Mouse (Mus musculus) forebrain, embryonic 12.5 days (tissue): ENCODE data around the gene Btbd18. TPM values are rescaled to one million over a fixed set of nuclear protein-coding genes. Genes with fewer than 3 reads are reported as not detected.

Experiments
- ATAC-seq: fragments of 200-750 bp; cut with Nextera tagmentation; 2 replicates; pipeline ENCODE4 v1.8.0; 2017; ENCODE audit warnings: moderate TSS enrichment; ENCODE audit not compliant: low FRiP score
- H3K27ac ChIP-seq: fragments of 300-500 bp; sonication (generic); 2 replicates; pipeline ENCODE4 v1.5.1; 2016; ENCODE audit warnings: mild to moderate bottlenecking
- H3K27me3 ChIP-seq: fragments of 300-500 bp; sonication (generic); 2 replicates; pipeline ENCODE4 v1.6.1; 2016; ENCODE audit warnings: mild to moderate bottlenecking
- H3K36me3 ChIP-seq: fragments of 300-500 bp; sonication (generic); replicated peaks from 2 replicates; pipeline ENCODE4 v1.6.1; 2016; ENCODE audit warnings: mild to moderate bottlenecking
- H3K4me1 ChIP-seq: fragments of 300-500 bp; sonication (generic); 2 replicates; pipeline ENCODE4 v1.6.1; 2016
- H3K4me2 ChIP-seq: fragments of 300-500 bp; sonication (generic); 2 replicates; pipeline ENCODE4 v1.6.1; 2016; ENCODE audit warnings: mild to moderate bottlenecking, moderate library complexity
- H3K4me3 ChIP-seq: fragments of 300-500 bp; sonication (generic); replicated peaks from 2 replicates; pipeline ENCODE4 v1.5.1; 2016; ENCODE audit warnings: mild to moderate bottlenecking
- H3K9ac ChIP-seq: fragments of 300-500 bp; sonication (generic); 2 replicates; pipeline ENCODE4 v1.6.1; 2016; ENCODE audit warnings: mild to moderate bottlenecking
- H3K9me3 ChIP-seq: fragments of 300-500 bp; sonication (generic); 2 replicates; pipeline ENCODE4 v1.6.1; 2016
- WGBS: fragments of 180-500 bp; shearing (Covaris S2); methylation state at CpG from one replicate; pipeline ENCODE4 v1.1.7; 2016; 5-methylcytosine and 5-hydroxymethylcytosine counted together
- polyA plus RNA-seq: library from polyadenylated mRNA; unstranded; fragments of >200 nt; fragmentation: Nextera tagmentation; extraction: Ambion mirVana; gene quantifications from 2 replicates; pipeline ENCODE4 v1.2.1, GENCODE M21; 2016

The Btbd18 gene
- polyA plus RNA-seq, 1 experiment from 2014 or later = 0.33 TPM

- H3K9ac ChIP-seq = peak overlapping the region; percentile 96
- H3K4me3 ChIP-seq = peak overlapping the region; percentile 93
- WGBS = under 1% methylated on average over 33 of the region's 33 CpGs
- H3K36me3 ChIP-seq = peaks cover 3% of the 10 kb centered on the region; the same call in 1 of the 2 replicates
- no peaks in the 10 kb centered on the region for H3K27me3 ChIP-seq
- peak overlapping the region; percentile 79 for H3K4me2 ChIP-seq
- H3K4me1 ChIP-seq = peaks cover 22% of the 10 kb centered on the region
- no peaks in the 10 kb centered on the region for H3K9me3 ChIP-seq
- H3K27ac ChIP-seq = peak overlapping the region; percentile 98
- peak; percentile 94 for ATAC-seq
These were observed 56.9 kb downstream of the Btbd18 start for GRCm38 (mm10) chr2:84715562-84716361.

GRCm38 (mm10) chr2:84716423-84717355 is 57.8 kb downstream of the Btbd18 start:
- Histone ChIP-seq H3K9ac (peak overlapping the region; percentile 65), H3K4me3 (peak overlapping the region; percentile 93), H3K36me3 (peaks cover 7% of the 10 kb centered on the region; the same call in 1 of the 2 replicates), H3K27ac (peak overlapping the region; percentile 98; the same call in 1 of the 2 replicates), H3K9me3 (no peaks in the 10 kb centered on the region), H3K4me1 (peaks cover 22% of the 10 kb centered on the region), H3K27me3 (no peaks in the 10 kb centered on the region), H3K4me2 (peak overlapping the region; percentile 79)
- 34% methylated on average over 9 of the region's 9 CpGs for WGBS
- no peak for ATAC-seq

GRCm38 (mm10) chr2:84717357-84717756 is 58.5 kb downstream of the Btbd18 start:
- ATAC-seq = no peak
- no peaks in the 10 kb centered on the region for H3K9me3 ChIP-seq
- no peaks in the 10 kb centered on the region for H3K27me3 ChIP-seq
- H3K4me1 ChIP-seq = peaks cover 20% of the 10 kb centered on the region
- H3K27ac ChIP-seq = no peak overlapping the region
- H3K4me2 ChIP-seq = no peak overlapping the region
- WGBS = 94% methylated on average over 4 of the region's 4 CpGs
- H3K36me3 ChIP-seq = peaks cover 9% of the 10 kb centered on the region; the same call in 1 of the 2 replicates
- no peak overlapping the region for H3K4me3 ChIP-seq
- no peak overlapping the region for H3K9ac ChIP-seq

Other genes starting within 250 kb of the Btbd18 start
- gene Calcrl, start 233.7 kb upstream of the Btbd18 start, polyA plus RNA-seq = 10.3 and 11.0 TPM in 2 replicates
- 9.0 and 9.4 TPM in 2 replicates for gene Tfpi, start 182.3 kb upstream of the Btbd18 start, polyA plus RNA-seq
- 52.6 and 53.6 TPM in 2 replicates for gene Ctnnd1, start 8.3 kb upstream of the Btbd18 start, polyA plus RNA-seq
- 448 and 458 TPM in 2 replicates for gene Selenoh, start 11.7 kb downstream of the Btbd18 start, polyA plus RNA-seq
- gene Gm28635, start 19.0 kb downstream of the Btbd18 start, polyA plus RNA-seq = not detected in 2 replicates
- 55.0 and 59.3 TPM in 2 replicates for gene Med19, start 19.3 kb downstream of the Btbd18 start, polyA plus RNA-seq
- 175 and 177 TPM in 2 replicates for gene Tmx2, start 20.1 kb downstream of the Btbd18 start, polyA plus RNA-seq
- gene Zdhhc5, start 56.1 kb downstream of the Btbd18 start, polyA plus RNA-seq = 28.1 and 31.4 TPM in 2 replicates
- 39.9 and 40.7 TPM in 2 replicates for gene Clp1, start 68.3 kb downstream of the Btbd18 start, polyA plus RNA-seq
- 18.7 and 19.6 TPM in 2 replicates for gene Ypel4, start 75.0 kb downstream of the Btbd18 start, polyA plus RNA-seq
- gene Gm19426, start 84.6 kb downstream of the Btbd18 start, polyA plus RNA-seq = 9.4 and 10.2 TPM in 2 replicates
- gene Serping1, start 116.4 kb downstream of the Btbd18 start, polyA plus RNA-seq = 27.6 and 30.3 TPM in 2 replicates
- gene Ube2l6, start 139.7 kb downstream of the Btbd18 start, polyA plus RNA-seq = 30.0 and 30.5 TPM in 2 replicates
- not detected in 2 replicates for gene Smtnl1, start 163.6 kb downstream of the Btbd18 start, polyA plus RNA-seq
- gene Timm10, start 167.9 kb downstream of the Btbd18 start, polyA plus RNA-seq = 36.7 and 42.3 TPM in 2 replicates
- 11.4 and 14.4 TPM in 2 replicates for gene Slc43a1, start 179.8 kb downstream of the Btbd18 start, polyA plus RNA-seq
- 5.2 and 7.9 TPM in 2 replicates for gene Rtn4rl2, start 227.6 kb downstream of the Btbd18 start, polyA plus RNA-seq